Mouse (Mus musculus) embryonic facial prominence, embryonic 13.5 days (tissue): Measurements from ENCODE around the gene H2-D1. TPM values are rescaled to one million over a fixed set of nuclear protein-coding genes. Genes with fewer than 3 reads are reported as not detected.
A peak's percentile ranks its signal among the peaks of the same experiment; 100 is the strongest.

ENCODE experiments used
- ATAC-seq: fragments of 200-750 bp; cut with Nextera tagmentation; 2 replicates; pipeline ENCODE4 v1.8.0; 2017; ENCODE audit warnings: low read depth; ENCODE audit not compliant: insufficient number of reproducible peaks, insufficient read depth, low FRiP score, low TSS enrichment
- H3K27ac ChIP-seq: fragments of 300-500 bp; sonication (generic); 2 replicates; pipeline ENCODE4 v1.5.1; 2015; ENCODE audit warnings: moderate library complexity, mild to moderate bottlenecking, inconsistent platforms
- H3K27me3 ChIP-seq: fragments of 300-500 bp; sonication (generic); 2 replicates; pipeline ENCODE4 v1.6.1; 2015; ENCODE audit warnings: mild to moderate bottlenecking, inconsistent platforms
- H3K36me3 ChIP-seq: fragments of 300-500 bp; sonication (generic); 2 replicates; pipeline ENCODE4 v1.6.1; 2015; ENCODE audit warnings: mild to moderate bottlenecking, inconsistent platforms
- H3K4me1 ChIP-seq: fragments of 300-500 bp; sonication (generic); 2 replicates; pipeline ENCODE4 v1.6.1; 2015; ENCODE audit warnings: inconsistent platforms
- H3K4me2 ChIP-seq: fragments of 300-500 bp; sonication (generic); 2 replicates; pipeline ENCODE4 v1.6.1; 2015; ENCODE audit warnings: moderate library complexity, mild to moderate bottlenecking, inconsistent platforms
- H3K4me3 ChIP-seq: fragments of 300-500 bp; sonication (generic); 2 replicates; pipeline ENCODE4 v1.5.1; 2015; ENCODE audit warnings: mild to moderate bottlenecking, inconsistent platforms
- H3K9ac ChIP-seq: fragments of 300-500 bp; sonication (generic); 2 replicates; pipeline ENCODE4 v1.6.1; 2015; ENCODE audit warnings: mild to moderate bottlenecking, inconsistent platforms
- H3K9me3 ChIP-seq: fragments of 300-500 bp; sonication (generic); 2 replicates; pipeline ENCODE4 v1.6.1; 2016; ENCODE audit warnings: inconsistent platforms
- WGBS: fragments of 180-500 bp; shearing (Covaris S2); methylation state at CpG from one replicate; pipeline ENCODE4 v1.1.7; 2015; ENCODE audit warnings: mixed read lengths; 5-methylcytosine and 5-hydroxymethylcytosine counted together
- polyA plus RNA-seq: library from polyadenylated mRNA; unstranded; fragments of >200 nt; fragmentation: Nextera tagmentation; extraction: Ambion mirVana; gene quantifications from 2 replicates; pipeline ENCODE4 v1.2.1, GENCODE M21; 2015

H2-D1 gene
- polyA plus RNA-seq, 1 experiment from 2014 or later: 28.7 TPM

- peaks cover 40% of the 10 kb centered on the region for H3K36me3 ChIP-seq
- H3K4me3 ChIP-seq: peak within 1 kb of the TSS; percentile 95
- H3K27me3 ChIP-seq: no peaks in the 10 kb centered on the region
- H3K9ac ChIP-seq: peak within 1 kb of the TSS; percentile 100
- peak; percentile 90 for ATAC-seq
- H3K27ac ChIP-seq: peak within 1 kb of the TSS; percentile 99
- peaks cover 44% of the 10 kb centered on the region for H3K4me1 ChIP-seq
- under 1% methylated on average over 69 of the region's 69 CpGs for WGBS
- no peaks in the 10 kb centered on the region for H3K9me3 ChIP-seq
- peak within 1 kb of the TSS; percentile 94 for H3K4me2 ChIP-seq
Observed at GRCm38 (mm10) chr17:35241305-35242014, 21.1 kb upstream of the H2-D1 start, which contains the start of gene Ddx39b. Gene Ddx39b (plus strand): TSS chr17:35241746.

- Histone ChIP-seq H3K9me3 (no peaks in the 10 kb centered on the region), H3K4me3 (peak overlapping the region; percentile 95), H3K27me3 (no peaks in the 10 kb centered on the region), H3K27ac (peak overlapping the region; percentile 99), H3K9ac (peak overlapping the region; percentile 100), H3K36me3 (peaks cover 48% of the 10 kb centered on the region), H3K4me2 (peak overlapping the region; percentile 94), H3K4me1 (peaks cover 41% of the 10 kb centered on the region)
- peak; percentile 1; the same call in 1 of the 2 replicates for ATAC-seq
- WGBS: under 1% methylated on average over 55 of the region's 55 CpGs
Observed at GRCm38 (mm10) chr17:35242015-35242941, 20.3 kb upstream of the H2-D1 start.

DNA sequence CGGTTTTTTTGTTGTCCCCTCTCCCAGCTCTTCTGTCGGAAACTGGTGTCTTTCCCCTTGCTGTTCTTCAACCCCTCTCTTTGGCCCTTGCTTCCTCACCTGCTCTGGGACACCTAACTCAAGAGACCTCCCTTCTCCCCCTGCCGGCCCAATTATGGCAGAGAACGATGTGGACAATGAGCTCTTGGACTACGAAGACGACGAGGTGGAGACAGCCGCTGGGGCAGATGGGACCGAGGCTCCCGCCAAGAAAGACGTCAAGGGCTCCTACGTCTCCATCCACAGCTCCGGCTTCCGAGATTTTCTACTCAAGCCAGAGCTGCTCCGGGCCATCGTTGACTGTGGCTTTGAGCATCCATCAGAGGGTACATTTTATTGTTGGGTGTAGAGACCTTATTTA lies 19.4 kb upstream of the H2-D1 start:
- H3K9ac ChIP-seq: peak overlapping the region; percentile 100
- H3K27ac ChIP-seq: peak overlapping the region; percentile 99; the same call in 1 of the 2 replicates
- peaks cover 51% of the 10 kb centered on the region for H3K36me3 ChIP-seq
- H3K4me1 ChIP-seq: peaks cover 41% of the 10 kb centered on the region
- 4% methylated on average over 16 of the region's 16 CpGs for WGBS
- no peaks in the 10 kb centered on the region for H3K27me3 ChIP-seq
- no peak for ATAC-seq
- peak overlapping the region; percentile 94 for H3K4me2 ChIP-seq
- H3K9me3 ChIP-seq: no peaks in the 10 kb centered on the region
- H3K4me3 ChIP-seq: peak overlapping the region; percentile 95

DNA sequence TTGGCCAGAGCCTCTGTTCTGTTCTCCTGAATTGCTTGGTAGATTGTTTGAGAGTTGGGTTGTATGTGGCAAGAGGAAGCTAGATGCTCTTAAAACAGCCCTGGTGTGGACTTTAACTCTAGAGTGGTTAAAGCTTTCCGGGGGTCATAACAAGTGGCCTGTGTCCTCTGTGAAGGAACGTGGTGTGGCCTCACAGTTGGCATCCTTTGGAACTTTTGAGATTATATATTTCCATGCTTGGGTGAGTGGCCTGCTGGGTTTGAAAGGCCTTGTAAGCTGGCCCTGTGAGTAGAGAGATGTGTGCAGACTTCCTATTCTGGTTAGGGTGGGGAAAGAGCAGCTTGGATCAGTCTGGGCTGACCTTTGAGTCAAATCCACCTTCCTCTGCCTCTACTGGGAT lies 17.5 kb upstream of the H2-D1 start:
- WGBS: 80% methylated on average over 2 of the region's 2 CpGs
- peaks cover 70% of the 10 kb centered on the region for H3K36me3 ChIP-seq
- peak overlapping the region; percentile 94 for H3K4me2 ChIP-seq
- no peaks in the 10 kb centered on the region for H3K9me3 ChIP-seq
- peak overlapping the region; percentile 100 for H3K9ac ChIP-seq
- H3K27ac ChIP-seq: no peak overlapping the region; the same call in 1 of the 2 replicates
- no peaks in the 10 kb centered on the region for H3K27me3 ChIP-seq
- ATAC-seq: no peak
- H3K4me1 ChIP-seq: peaks cover 41% of the 10 kb centered on the region
- peak overlapping the region; percentile 95 for H3K4me3 ChIP-seq

DNA sequence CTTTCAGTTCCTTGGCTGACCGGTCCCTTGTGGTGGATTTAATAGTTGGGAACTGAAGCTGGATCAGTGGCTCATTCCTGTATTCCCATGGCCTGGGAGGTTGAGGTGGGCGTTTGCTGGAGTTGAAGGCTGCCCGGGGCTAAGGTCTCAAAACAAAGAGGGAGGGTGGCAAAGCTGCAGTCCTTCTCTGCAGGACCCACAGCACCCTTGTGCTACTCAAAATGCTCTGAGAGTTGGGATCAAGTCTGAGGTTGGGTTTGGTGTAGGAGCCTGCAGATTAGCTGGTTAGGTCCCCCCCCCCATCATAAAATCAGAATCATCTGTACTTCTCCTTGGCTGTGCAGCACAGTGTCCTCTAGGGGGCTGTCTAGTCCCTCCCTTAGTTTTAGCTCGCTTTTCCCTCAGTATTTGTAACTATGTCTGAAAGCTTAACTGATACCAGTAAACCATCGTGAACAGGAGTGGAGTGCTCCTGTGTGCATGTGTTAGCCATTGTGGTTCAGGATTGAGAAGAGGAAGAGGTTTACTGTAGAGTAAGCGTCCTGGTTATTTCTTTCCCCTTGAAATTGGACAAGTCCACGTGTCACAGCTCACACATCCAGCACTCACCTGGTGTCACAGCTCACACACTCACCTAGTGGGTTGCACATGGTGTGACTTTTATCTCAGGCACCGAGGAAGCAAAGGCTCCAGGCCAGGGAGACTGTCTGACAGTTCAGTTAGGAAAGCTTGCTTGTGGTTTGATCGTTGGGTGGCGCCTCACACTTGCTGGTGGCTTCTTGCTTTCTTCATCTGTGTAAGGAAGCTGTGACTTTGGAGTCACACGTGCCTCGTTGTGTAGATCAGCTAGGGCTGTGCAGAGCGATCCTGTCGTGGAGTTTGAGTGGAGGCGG lies 16.6 kb upstream of the H2-D1 start:
- peak overlapping the region; percentile 4; the same call in 1 of the 2 replicates for H3K4me3 ChIP-seq
- H3K27me3 ChIP-seq: no peaks in the 10 kb centered on the region
- peak overlapping the region; percentile 94; the same call in 1 of the 2 replicates for H3K4me2 ChIP-seq
- H3K4me1 ChIP-seq: peaks cover 37% of the 10 kb centered on the region
- H3K27ac ChIP-seq: no peak overlapping the region
- ATAC-seq: no peak
- H3K36me3 ChIP-seq: peaks cover 80% of the 10 kb centered on the region
- no peaks in the 10 kb centered on the region for H3K9me3 ChIP-seq
- 77% methylated on average over 15 of the region's 15 CpGs for WGBS
- peak overlapping the region; percentile 37; the same call in 1 of the 2 replicates for H3K9ac ChIP-seq

DNA sequence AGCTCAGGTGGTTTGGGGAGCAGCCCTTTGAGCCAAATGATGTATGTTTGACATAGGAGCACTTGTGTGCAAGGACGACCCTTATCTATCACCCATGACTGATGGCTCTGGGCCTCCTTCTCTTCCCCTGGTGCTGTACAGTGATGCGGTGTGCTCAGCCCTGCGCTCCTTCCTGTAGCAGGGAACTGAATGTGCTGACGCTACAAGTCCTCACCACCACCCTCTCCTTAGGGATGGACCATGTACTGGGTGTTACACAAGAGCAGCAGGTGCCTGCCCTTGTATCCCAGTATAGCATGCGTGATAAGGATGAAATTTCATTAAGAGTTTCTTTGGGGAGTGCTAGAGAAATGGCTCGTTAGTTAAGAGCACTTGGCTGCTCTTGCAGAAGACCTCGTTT lies 15.4 kb upstream of the H2-D1 start:
- H3K4me3 ChIP-seq: no peak overlapping the region
- no peak for ATAC-seq
- no peaks in the 10 kb centered on the region for H3K27me3 ChIP-seq
- H3K27ac ChIP-seq: no peak overlapping the region
- H3K4me1 ChIP-seq: peaks cover 37% of the 10 kb centered on the region
- 88% methylated on average over 7 of the region's 7 CpGs for WGBS
- no peak overlapping the region for H3K4me2 ChIP-seq
- H3K36me3 ChIP-seq: peaks cover 91% of the 10 kb centered on the region
- H3K9me3 ChIP-seq: no peaks in the 10 kb centered on the region
- H3K9ac ChIP-seq: no peak overlapping the region

DNA sequence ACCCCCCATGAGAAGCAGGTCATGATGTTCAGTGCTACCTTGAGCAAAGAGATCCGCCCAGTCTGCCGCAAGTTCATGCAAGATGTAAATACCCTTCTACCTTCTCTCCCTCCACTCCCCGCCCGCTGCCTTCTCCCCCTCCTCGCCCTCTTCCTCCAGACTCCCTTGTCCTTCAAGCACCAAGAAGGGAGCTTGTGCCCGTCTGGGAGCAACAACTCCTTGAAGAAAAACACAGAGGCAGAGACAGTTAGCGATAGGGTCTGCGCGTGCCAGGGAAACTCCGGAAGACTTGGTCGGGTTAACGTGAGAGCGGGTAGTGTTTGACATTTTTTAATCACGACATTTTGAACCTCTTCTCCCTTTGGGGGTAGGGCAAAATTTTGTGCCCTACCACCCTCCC lies 13.5 kb upstream of the H2-D1 start:
- no peak overlapping the region for H3K27ac ChIP-seq
- peaks cover 99% of the 10 kb centered on the region for H3K36me3 ChIP-seq
- 90% methylated on average over 14 of the region's 14 CpGs for WGBS
- ATAC-seq: no peak
- no peak overlapping the region for H3K4me3 ChIP-seq
- H3K9me3 ChIP-seq: no peaks in the 10 kb centered on the region
- H3K4me1 ChIP-seq: peaks cover 28% of the 10 kb centered on the region
- H3K4me2 ChIP-seq: no peak overlapping the region
- no peak overlapping the region for H3K9ac ChIP-seq
- no peaks in the 10 kb centered on the region for H3K27me3 ChIP-seq

- Histone ChIP-seq H3K36me3 (peaks cover 96% of the 10 kb centered on the region), H3K4me1 (peaks cover 21% of the 10 kb centered on the region), H3K27ac (no peak overlapping the region), H3K4me2 (no peak overlapping the region), H3K9ac (no peak overlapping the region), H3K4me3 (no peak overlapping the region), H3K27me3 (no peaks in the 10 kb centered on the region), H3K9me3 (no peaks in the 10 kb centered on the region)
- no peak for ATAC-seq
- 88% methylated on average over 19 of the region's 19 CpGs for WGBS
Observed at GRCm38 (mm10) chr17:35249451-35250197, 12.9 kb upstream of the H2-D1 start.

DNA sequence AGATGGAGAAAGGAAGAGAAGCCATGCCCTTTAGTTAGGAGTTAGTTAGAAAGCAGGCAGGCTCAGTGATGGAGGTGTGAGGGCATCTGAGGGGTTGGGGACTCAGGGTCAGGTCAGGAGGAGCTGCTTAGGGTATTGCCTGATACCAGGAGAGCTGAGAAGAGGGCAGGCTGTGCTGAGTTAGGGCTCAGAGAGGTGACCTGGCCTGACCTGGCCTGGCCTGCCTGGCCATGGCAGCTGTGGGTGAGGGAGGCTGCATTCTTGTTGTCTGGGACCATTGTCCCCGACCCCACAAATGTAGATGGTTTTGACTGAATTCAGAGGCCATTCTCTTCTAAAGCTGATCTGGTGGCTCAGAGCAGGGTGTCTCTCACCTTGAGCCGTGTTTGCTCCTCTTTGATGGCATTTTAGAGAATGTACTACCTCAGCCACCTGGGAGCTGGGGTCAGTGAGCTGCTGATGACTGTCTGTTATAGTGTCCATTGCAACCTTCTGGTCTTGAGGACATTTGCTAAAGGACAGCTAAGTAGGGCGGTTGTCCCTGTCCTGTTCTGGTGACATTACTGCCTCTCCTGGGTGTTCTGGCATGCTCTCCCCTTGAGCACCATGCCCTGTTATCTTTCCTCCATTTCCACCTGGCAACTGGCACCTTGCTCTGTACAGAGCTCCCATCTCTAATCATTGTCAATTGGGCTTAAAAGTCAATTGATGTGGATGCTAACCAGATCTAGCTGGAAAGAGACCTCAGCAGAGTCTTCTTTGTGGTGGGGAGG lies 12.0 kb upstream of the H2-D1 start:
- H3K9ac ChIP-seq: no peak overlapping the region
- no peaks in the 10 kb centered on the region for H3K9me3 ChIP-seq
- H3K36me3 ChIP-seq: peaks cover 87% of the 10 kb centered on the region
- H3K27me3 ChIP-seq: no peaks in the 10 kb centered on the region
- H3K4me1 ChIP-seq: peaks cover 12% of the 10 kb centered on the region
- ATAC-seq: no peak
- H3K4me2 ChIP-seq: no peak overlapping the region
- no peak overlapping the region for H3K4me3 ChIP-seq
- H3K27ac ChIP-seq: no peak overlapping the region
- WGBS: 87% methylated on average over 3 of the region's 3 CpGs

DNA sequence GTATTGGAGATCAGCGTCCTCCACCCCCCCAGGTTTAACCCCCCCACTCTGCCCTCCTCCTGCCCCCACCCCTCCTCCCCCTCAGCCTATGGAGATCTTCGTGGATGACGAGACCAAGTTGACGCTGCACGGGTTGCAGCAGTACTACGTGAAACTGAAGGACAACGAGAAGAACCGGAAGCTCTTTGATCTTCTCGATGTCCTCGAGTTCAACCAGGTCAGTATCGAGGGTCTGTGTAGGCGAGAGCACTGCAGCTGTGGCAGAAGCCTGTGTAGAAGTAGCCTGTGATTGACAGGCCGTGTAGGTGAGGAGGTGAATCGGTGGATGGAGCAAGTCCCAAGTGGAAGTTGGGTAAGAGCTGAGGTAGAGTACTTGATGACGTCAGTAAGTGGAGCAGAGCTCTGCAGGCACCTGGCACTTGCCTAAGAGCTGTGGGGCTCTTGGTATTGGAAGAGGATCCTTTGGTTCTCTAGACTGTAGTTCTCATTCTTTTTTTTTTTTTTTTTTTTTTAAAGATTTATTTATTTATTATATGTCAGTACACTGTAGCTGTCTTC lies 11.3 kb upstream of the H2-D1 start:
- H3K9ac ChIP-seq: no peak overlapping the region
- no peak overlapping the region for H3K4me2 ChIP-seq
- ATAC-seq: no peak
- no peak overlapping the region for H3K4me3 ChIP-seq
- H3K4me1 ChIP-seq: peaks cover 5% of the 10 kb centered on the region
- no peak overlapping the region for H3K27ac ChIP-seq
- peaks cover 79% of the 10 kb centered on the region for H3K36me3 ChIP-seq
- WGBS: 81% methylated on average over 15 of the region's 15 CpGs
- H3K27me3 ChIP-seq: no peaks in the 10 kb centered on the region
- H3K9me3 ChIP-seq: no peaks in the 10 kb centered on the region
